Mouse (Mus musculus): ENCODE results near the gene Rnf11. TPM values are rescaled to one million over a fixed set of nuclear protein-coding genes. Genes with fewer than 3 reads are reported as not detected.

Gene Rnf11
- polyA plus RNA-seq (2015; fragmentation: Nextera tagmentation; extraction: Ambion mirVana) = 57.6 and 59.4 TPM in 2 replicates

GRCm38 (mm10) chr4:109484621-109485020 lies at the start of gene Rnf11:
Gene Rnf11, minus strand, starts transcription at chr4:109484728.

GRCm38 (mm10) chr4:109531111-109531510 lies 46.6 kb upstream of the Rnf11 start, which contains the start of gene 4930522H14Rik:
Gene 4930522H14Rik, minus strand, starts transcription at chr4:109531297.

GRCm38 (mm10) chr4:109406486-109407175 lies 77.9 kb downstream of the Rnf11 start, which contains the start of gene Ttc39a:
Gene Ttc39a, plus strand, starts transcription at chr4:109406623.

Other genes with a start within 250 kb of the Rnf11 start
- 21.3 and 22.0 TPM in 2 replicates for gene Eps15, start 204.5 kb downstream of the Rnf11 start, polyA plus RNA-seq (2015; fragmentation: Nextera tagmentation; extraction: Ambion mirVana)
- 0.31 and 0.74 TPM in 2 replicates for gene Ttc39a, start 78.1 kb downstream of the Rnf11 start, polyA plus RNA-seq (2015; fragmentation: Nextera tagmentation; extraction: Ambion mirVana)
- gene 4930522H14Rik, start 46.6 kb upstream of the Rnf11 start, polyA plus RNA-seq (2015; fragmentation: Nextera tagmentation; extraction: Ambion mirVana) = not detected in 2 replicates
- 10.3 and 32.1 TPM in 2 replicates for gene Cdkn2c, start 182.5 kb upstream of the Rnf11 start, polyA plus RNA-seq (2015; fragmentation: Nextera tagmentation; extraction: Ambion mirVana)
- gene Faf1, start 191.9 kb upstream of the Rnf11 start, polyA plus RNA-seq (2015; fragmentation: Nextera tagmentation; extraction: Ambion mirVana) = 19.3 and 21.1 TPM in 2 replicates

Measured in skeletal muscle tissue, postnatal 0 days (tissue).